Mouse (Mus musculus) cerebral cortex, adult 2 months (tissue): ENCODE measurements around the gene Fbxo39.

Experiments
- WGBS: fragments of 180-500 bp; shearing (Covaris S2); methylation state at CpG from one replicate; pipeline ENCODE4 v1.1.7; 2018; 5-methylcytosine and 5-hydroxymethylcytosine counted together

Fbxo39 gene

GRCm38 (mm10) chr11:72311355-72312001 lies 2.8 kb upstream of the Fbxo39 start:
- 82% methylated on average over 10 of the region's 10 CpGs for WGBS

GRCm38 (mm10) chr11:72318026-72318425 lies 3.8 kb downstream of the Fbxo39 start:
- WGBS = 81% methylated on average over 5 of the region's 5 CpGs

GRCm38 (mm10) chr11:72324431-72324830 lies 10.2 kb downstream of the Fbxo39 start:
- 81% methylated on average over 3 of the region's 3 CpGs for WGBS

DNA sequence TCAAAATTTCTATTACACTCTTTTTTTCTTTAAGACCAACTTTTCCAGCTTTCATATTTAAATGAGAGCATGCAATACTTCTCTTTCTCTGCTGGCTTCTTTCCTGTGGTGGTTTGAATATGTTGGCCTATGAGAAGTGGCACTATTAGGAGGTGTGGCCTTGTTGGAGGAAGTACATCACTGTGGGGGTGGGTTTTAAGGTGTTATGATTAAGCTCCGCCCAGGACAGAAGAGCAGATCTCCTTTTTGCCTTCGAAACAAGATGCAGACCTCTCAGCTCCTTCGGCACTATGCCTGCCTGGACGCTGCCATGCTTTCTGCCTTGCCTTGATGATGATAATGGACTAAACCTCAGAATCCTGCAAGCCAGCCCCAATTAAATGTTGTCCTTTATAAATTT lies 11.5 kb downstream of the Fbxo39 start:
- 95% methylated on average over 4 of the region's 4 CpGs for whole genome bisulfite sequencing

GRCm38 (mm10) chr11:72332951-72333667 lies 18.9 kb downstream of the Fbxo39 start:
- 65% methylated on average over 9 of the region's 9 CpGs for WGBS

- 81% methylated on average over 4 of the region's 4 CpGs for WGBS
These were observed 20.4 kb downstream of the Fbxo39 start for GRCm38 (mm10) chr11:72334653-72335052.

- WGBS = 79% methylated on average over 8 of the region's 8 CpGs
These were observed 22.5 kb downstream of the Fbxo39 start for GRCm38 (mm10) chr11:72336726-72337125.

- 43% methylated on average over 5 of the region's 5 CpGs for WGBS
These were observed 24.2 kb downstream of the Fbxo39 start for GRCm38 (mm10) chr11:72338437-72338871.

DNA sequence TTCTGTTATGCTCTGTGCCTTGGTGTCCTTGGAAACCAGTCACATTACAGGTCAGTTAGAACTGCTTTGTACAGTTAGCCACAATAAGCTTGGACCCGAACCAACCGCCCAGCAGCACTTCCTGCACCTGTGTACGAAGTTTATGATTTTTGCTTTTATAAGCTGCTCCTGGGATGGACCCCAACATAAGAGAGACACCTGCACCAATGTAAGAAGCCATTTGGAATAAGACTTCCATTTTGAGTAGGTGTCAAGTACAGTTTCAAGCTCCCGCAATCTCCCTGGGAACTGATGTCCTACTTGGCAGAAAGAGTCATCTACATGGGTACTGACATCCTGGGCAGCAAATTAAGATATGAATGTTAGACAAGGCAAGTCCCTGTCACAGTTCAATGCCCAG lies 25.5 kb downstream of the Fbxo39 start:
- WGBS = 72% methylated on average over 4 of the region's 4 CpGs

GRCm38 (mm10) chr11:72342549-72343237 lies 28.4 kb downstream of the Fbxo39 start:
- 11% methylated on average over 7 of the region's 7 CpGs for WGBS

DNA sequence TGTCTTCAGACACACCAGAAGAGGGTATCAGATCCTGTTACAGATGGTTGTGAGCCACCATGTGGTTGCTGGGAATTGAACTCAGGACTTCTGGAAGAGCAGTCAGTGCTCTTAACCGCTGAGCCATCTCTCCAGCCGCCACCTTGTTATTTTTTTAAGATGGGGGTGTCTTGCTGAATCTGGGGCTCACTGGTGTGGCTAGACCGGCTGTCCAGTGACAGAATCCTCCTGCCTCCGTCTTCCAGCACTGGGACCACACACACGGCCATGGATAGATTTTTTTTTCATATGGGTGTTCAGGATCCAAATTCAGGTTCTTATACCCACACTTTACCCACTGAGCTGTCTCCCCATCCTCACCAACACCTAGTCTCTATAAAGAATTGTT lies 29.0 kb downstream of the Fbxo39 start:
- 88% methylated on average over 5 of the region's 5 CpGs for WGBS

GRCm38 (mm10) chr11:72343904-72344303 lies 29.7 kb downstream of the Fbxo39 start:
- 38% methylated on average over 8 of the region's 8 CpGs for WGBS

DNA sequence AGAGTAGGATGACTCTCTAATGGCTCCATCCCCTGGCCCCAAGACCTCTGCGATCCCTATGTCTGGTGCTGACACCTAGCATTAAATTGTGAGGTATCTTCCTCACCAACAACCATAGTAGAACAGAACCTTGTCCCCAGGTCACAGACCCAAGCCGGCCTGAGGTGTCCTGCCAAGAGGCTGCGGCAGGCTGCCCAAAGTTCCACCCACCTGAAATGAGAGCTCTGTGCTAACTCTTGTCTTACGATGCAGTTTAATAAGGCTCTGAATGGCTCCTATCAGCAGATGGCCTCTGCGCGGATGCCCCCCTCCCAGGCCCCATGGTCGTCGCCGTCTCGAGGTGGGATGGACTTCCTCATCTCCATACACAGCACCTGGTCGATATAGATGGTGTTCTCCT lies 30.2 kb downstream of the Fbxo39 start:
- WGBS = 91% methylated on average over 11 of the region's 11 CpGs

- 38% methylated on average over 10 of the region's 10 CpGs for WGBS
These were observed 34.3 kb downstream of the Fbxo39 start for GRCm38 (mm10) chr11:72348563-72348962.

DNA sequence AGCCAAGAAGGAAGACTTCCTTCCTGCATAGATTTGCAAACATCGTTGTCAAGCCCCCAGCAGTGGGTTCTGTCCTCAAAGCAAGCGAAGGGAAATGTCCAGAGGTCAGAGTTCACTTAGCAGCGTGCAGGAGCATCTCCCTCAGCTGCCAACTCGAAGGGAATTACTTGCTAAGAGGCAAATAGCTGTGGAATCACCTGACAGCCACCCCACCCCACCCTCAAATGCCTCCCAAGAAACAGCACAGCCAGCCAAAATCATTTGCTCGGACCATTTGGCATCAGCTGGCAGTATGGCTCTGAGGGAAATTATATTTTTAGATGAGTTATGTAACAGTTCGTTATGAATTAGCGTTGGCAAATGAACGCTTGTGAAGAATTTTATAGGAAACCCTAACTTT lies 34.8 kb downstream of the Fbxo39 start:
- WGBS = 32% methylated on average over 8 of the region's 8 CpGs

DNA sequence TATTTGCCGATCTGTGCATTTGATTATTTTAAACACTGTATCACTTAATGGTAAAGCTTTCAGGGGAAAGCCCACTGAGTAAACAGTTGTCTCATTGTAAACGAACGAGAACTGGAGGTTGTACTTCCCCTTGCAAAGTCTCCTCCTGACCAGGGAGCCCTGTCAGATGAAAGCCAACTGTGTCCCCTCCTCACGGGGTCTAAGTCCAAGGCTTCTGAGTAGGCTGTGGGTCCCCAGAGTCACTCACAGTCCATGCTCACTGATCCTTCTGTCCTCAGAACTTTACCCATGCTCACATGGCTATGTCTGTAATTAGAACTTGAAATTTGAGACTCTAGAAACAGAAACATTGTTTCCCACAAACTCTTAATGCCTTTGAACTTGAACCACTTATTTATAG lies 35.4 kb downstream of the Fbxo39 start:
- WGBS = 67% methylated on average over 4 of the region's 4 CpGs

DNA sequence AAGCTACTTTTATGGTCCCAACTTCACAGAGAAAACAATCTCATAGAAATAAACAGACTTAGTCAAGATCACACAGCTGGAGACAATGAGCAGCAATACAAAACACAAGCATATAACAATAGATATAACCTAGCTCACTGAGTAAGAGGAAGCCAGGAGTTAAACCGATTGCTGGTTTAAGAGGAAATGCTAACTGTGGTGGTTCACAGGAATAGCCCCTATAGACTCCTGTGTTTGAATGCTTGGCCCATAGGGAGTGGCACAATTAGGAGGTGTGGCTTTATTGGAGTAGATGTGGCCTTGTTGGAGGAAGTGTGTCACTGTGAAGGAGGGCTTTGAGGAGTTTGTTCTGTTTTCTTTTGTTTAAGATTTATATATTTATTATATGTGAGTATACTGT lies 38.0 kb downstream of the Fbxo39 start:
- WGBS = 77% methylated on average over 1 of the region's 1 CpGs

- WGBS = 89% methylated on average over 3 of the region's 3 CpGs
These were observed 38.9 kb downstream of the Fbxo39 start for GRCm38 (mm10) chr11:72353186-72353585.

GRCm38 (mm10) chr11:72354971-72355728 lies 40.9 kb downstream of the Fbxo39 start:
- WGBS = 26% methylated on average over 20 of the region's 20 CpGs

DNA sequence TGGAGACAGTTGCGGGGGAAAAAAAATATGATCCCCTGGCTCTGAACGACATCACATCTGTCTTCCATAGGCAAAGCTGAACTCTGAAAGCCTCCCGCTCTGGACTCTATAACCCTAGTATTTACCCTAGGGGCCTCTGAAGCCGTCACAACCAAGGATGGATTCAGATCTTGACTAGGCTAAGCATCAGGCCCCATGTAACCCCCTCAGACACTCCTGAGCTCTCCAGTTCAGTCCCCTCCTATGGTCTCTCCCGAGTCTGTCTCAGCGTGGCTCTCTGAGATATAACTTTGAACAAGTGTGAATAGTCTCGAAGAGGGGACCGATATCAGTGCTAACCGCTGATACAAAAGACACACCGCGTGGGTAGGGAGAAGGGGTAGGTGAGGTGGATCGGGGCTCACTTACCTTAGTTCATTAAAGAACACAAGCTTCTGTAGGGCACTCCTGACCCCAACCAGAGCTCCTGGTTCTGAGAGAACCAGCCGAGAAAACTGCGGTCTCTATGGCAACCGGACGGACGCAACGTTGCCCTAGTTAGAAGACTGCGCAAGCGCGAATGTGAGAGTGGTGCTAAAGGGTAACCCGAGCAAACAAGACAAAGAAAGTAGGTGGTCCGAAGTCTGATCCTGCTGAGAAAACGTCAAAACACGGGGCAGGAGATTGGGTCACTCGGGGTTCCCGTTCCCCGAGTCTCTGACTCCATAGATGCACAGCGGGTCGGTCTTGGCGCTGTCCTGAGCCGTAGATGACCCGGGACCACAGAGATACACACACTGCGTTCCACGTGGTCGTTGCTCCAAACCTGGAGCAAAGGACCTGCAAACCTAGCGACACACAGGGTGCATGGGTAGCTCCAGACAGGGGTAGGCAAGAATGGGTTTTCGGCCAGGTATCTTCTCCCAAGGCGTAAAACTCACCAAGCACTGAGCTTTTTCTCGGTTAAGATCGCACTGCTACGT lies 47.4 kb downstream of the Fbxo39 start:
- 10% methylated on average over 42 of the region's 42 CpGs for WGBS

- WGBS = 24% methylated on average over 10 of the region's 10 CpGs
These were observed 48.1 kb downstream of the Fbxo39 start, which contains the start of gene Tekt1 for GRCm38 (mm10) chr11:72362347-72362741. Gene Tekt1 (minus strand): TSS chr11:72362442.
